Mouse (Mus musculus): ENCODE data around the gene Slc16a5. TPM values are rescaled to one million over a fixed set of nuclear protein-coding genes. Genes with fewer than 3 reads are reported as not detected.

The Slc16a5 gene
- total and polyA plus RNA-seq, 3 experiments = 0.26 TPM; not detected in 2

DNA sequence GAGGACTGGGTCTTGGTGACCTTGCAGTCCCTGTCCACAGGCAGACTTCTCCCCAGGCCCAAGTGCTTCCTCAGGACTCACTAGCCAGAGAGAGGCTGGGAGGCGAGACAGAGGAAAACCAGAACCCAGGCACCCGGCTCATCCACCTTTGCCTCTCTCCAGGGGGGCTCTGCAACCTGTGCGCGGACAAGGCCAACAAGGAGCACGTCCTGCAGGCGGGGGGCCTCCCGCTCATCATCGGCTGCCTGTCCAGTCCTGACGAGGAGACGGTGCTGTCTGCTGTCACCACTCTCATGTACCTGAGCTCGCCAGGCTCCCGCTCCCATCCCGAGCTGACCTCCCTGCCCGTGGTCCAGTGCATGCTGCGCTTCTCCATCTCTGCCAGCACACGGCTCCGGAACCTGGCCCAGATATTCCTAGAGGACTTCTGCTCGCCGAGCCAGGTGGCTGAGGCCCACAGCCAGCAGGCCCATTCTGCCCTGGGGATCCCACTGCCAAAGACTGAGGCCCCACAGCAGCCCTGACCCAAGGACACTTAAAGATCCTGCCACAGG, 26.4 kb downstream of the Slc16a5 start:
- Histone ChIP-seq H3K4me1 (ENCODE audit: control insufficient read depth in 1 of 2, insufficient read depth in 2 of 2, low read length in 2 of 2) (peaks cover 2 to 12% of the 10 kb centered on the region in 2 experiments; a peak in 3 of 4 replicates), H3K36me3 (ENCODE audit: control insufficient read depth in 1 of 2, insufficient read depth in 2 of 2, low read length in 2 of 2) (0 out of 4 replicates have a peak, but pooled peaks cover 0 to 3% of the 10 kb centered on the region in 2 experiments), H3K9me3 (replicated peaks; ENCODE audit: insufficient read depth, low read length) (no peaks in the 10 kb centered on the region), H3K4me3 (ENCODE audit: control insufficient read depth in 1 of 2, insufficient read depth in 1 of 2, low read depth in 2 of 2, low read length in 2 of 2) (no peak overlapping the region), H3K27ac (ENCODE audit: control insufficient read depth, low read depth, low read length) (no peak overlapping the region), H3K9ac (ENCODE audit: control insufficient read depth, low read depth, low read length, poor library complexity, severe bottlenecking) (no peak overlapping the region), H3K27me3 (ENCODE audit: control insufficient read depth in 1 of 2, insufficient read depth in 2 of 2, low read length in 2 of 2) (no peaks in the 10 kb centered on the region), H3K79me2 (ENCODE audit: control insufficient read depth, insufficient read depth, low read length, poor library complexity) (peaks cover 13% of the 10 kb centered on the region)
- DNase-seq (ENCODE audit: low read depth, low spot score) = no peak
- TF ChIP-seq USF2 (IDR thresholded peaks at IDR 0.05; ENCODE audit: borderline replicate concordance in 1 of 2, insufficient read depth in 1 of 2, low read depth in 1 of 2, low read length in 2 of 2) (no peak), MEF2A (IDR thresholded peaks at IDR 0.05; ENCODE audit: extremely low read depth, insufficient replicate concordance, low read depth, low read length, poor library complexity, severe bottlenecking) (no peak), RAD21 (IDR thresholded peaks at IDR 0.05; ENCODE audit: low read depth, low read length) (no peak), E2F4 (IDR thresholded peaks at IDR 0.05; ENCODE audit: borderline replicate concordance, low read depth, low read length) (no peak), HCFC1 (IDR thresholded peaks at IDR 0.05; ENCODE audit: low read depth, low read length) (no peak), SIN3A (IDR thresholded peaks at IDR 0.05; ENCODE audit: low read length) (no peak), NELFE (IDR thresholded peaks at IDR 0.05; ENCODE audit: low read depth, low read length) (no peak), ZMIZ1 (IDR thresholded peaks at IDR 0.05; ENCODE audit: low read depth, low read length) (no peak), CHD1 (IDR thresholded peaks at IDR 0.05; ENCODE audit: low read depth, low read length) (no peak), CTCF (IDR thresholded peaks at IDR 0.05 in 2 of 3, conservative IDR thresholded peaks at IDR 0.05 in 1 of 3; ENCODE audit: control insufficient read depth in 1 of 3, insufficient read depth in 1 of 3, low read depth in 2 of 3, low read length in 3 of 3, poor library complexity in 1 of 3, severe bottlenecking in 1 of 3) (no peak), TBP (IDR thresholded peaks at IDR 0.05; ENCODE audit: low read depth, low read length) (no peak), USF1 (IDR thresholded peaks at IDR 0.05; ENCODE audit: low read depth, low read length) (no peak), MYB (IDR thresholded peaks at IDR 0.05; ENCODE audit: low read depth, low read length) (no peak), MXI1 (IDR thresholded peaks at IDR 0.05; ENCODE audit: low read depth, low read length) (no peak)

DNA sequence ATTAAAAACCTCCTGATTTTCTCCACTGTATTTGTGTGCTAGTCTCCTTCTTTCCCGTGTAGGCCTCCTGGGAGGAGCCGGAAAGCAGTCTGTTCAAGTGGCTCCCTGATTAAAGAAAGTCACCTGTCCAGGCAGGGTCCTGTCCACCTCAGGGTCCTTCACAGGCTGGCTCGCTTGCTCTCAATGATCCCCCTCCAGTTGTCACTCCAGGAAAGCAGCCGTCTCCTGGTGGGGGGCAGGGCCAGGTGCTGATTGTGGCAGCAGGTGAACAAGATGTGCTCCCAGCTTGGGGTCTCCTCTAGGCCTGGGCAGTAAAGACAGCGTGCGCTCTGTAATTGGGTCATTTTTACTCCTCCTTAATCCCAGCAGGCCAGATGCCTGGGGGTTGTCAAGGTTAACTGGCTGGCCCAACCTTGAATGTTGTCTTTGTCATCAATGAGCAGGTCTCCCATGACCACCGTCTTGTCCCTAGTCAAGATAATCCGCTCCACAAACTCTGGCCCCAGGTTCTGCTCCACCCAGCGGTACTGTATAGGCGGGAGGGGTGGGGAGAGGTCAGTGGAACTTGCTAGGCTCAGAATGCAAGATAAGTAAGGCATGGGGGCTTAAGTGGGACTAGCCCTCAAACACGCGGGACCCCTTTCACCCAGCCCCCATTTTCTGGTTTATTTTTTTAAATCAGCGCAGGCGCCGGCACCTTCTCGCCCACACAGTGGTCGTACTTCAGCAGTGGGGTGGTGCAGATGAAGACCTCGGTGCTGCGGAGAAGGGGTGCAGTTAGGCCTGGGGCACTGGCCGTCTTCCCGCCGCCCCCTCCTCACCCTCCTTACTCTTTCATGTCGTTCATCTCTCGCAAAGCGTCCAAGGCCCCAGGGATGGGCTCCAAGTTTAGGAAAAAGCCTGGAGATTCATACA, 28.4 kb downstream of the Slc16a5 start:
- no peak for TF ChIP-seq ZKSCAN1 (IDR thresholded peaks at IDR 0.05; ENCODE audit: low read depth, low read length)
- TF ChIP-seq USF2 (IDR thresholded peaks at IDR 0.05; ENCODE audit: borderline replicate concordance in 1 of 2, insufficient read depth in 1 of 2, low read depth in 1 of 2, low read length in 2 of 2) = no peak
- no peak for TF ChIP-seq GABPA (IDR thresholded peaks at IDR 0.05; ENCODE audit: low read depth, low read length)
- TF ChIP-seq MYB (IDR thresholded peaks at IDR 0.05; ENCODE audit: low read depth, low read length) = no peak
- no peak for TF ChIP-seq RCOR1 (IDR thresholded peaks at IDR 0.05; ENCODE audit: low read depth, low read length)
- no peak for TF ChIP-seq ZMIZ1 (IDR thresholded peaks at IDR 0.05; ENCODE audit: low read depth, low read length)
- no peak for TF ChIP-seq ELF1 (IDR thresholded peaks at IDR 0.05; ENCODE audit: low read depth, low read length)
- TF ChIP-seq ZNF384 (IDR thresholded peaks at IDR 0.05; ENCODE audit: low read depth, low read length) = no peak
- no peak for TF ChIP-seq SMC3 (IDR thresholded peaks at IDR 0.05; ENCODE audit: low read depth, low read length)
- TF ChIP-seq MYC (IDR thresholded peaks at IDR 0.05; ENCODE audit: low read depth, low read length) = no peak
- no peak for TF ChIP-seq ETS1 (IDR thresholded peaks at IDR 0.05; ENCODE audit: low read depth, low read length)
- TF ChIP-seq UBTF (IDR thresholded peaks at IDR 0.05; ENCODE audit: borderline replicate concordance, insufficient read depth, low read depth, low read length) = no peak
- no peak for TF ChIP-seq TAL1 (IDR thresholded peaks at IDR 0.05; ENCODE audit: low read length)
- no peak for TF ChIP-seq SIN3A (IDR thresholded peaks at IDR 0.05; ENCODE audit: low read length)
- H3K4me1 ChIP-seq (ENCODE audit: control insufficient read depth in 1 of 2, insufficient read depth in 2 of 2, low read length in 2 of 2) = peaks cover 2 to 12% of the 10 kb centered on the region in 2 experiments; a peak in 3 of 4 replicates
- peaks cover 13% of the 10 kb centered on the region for H3K79me2 ChIP-seq (ENCODE audit: control insufficient read depth, insufficient read depth, low read length, poor library complexity)

More for the DNA sequence above, 28.4 kb downstream of the Slc16a5 start:
- Histone ChIP-seq H3K9me3 (replicated peaks; ENCODE audit: insufficient read depth, low read length) (no peaks in the 10 kb centered on the region), H3K36me3 (ENCODE audit: control insufficient read depth in 1 of 2, insufficient read depth in 2 of 2, low read length in 2 of 2) (0 out of 4 replicates have a peak, but pooled peaks cover 0 to 3% of the 10 kb centered on the region in 2 experiments), H3K4me3 (ENCODE audit: control insufficient read depth in 1 of 2, insufficient read depth in 1 of 2, low read depth in 2 of 2, low read length in 2 of 2) (peak overlapping the region in 1 of 2 experiments; percentile 83; a peak in 3 of 4 replicates), H3K27ac (ENCODE audit: control insufficient read depth, low read depth, low read length) (no peak overlapping the region), H3K9ac (ENCODE audit: control insufficient read depth, low read depth, low read length, poor library complexity, severe bottlenecking) (peak overlapping the region; percentile 74), H3K27me3 (ENCODE audit: control insufficient read depth in 1 of 2, insufficient read depth in 2 of 2, low read length in 2 of 2) (no peaks in the 10 kb centered on the region)
- DNase-seq (ENCODE audit: low read depth, low spot score) = no peak
